Mouse (Mus musculus) intestine, embryonic 14.5 days (tissue): ENCODE measurements around the gene Sec23ip. TPM values are rescaled to one million over a fixed set of nuclear protein-coding genes. Genes with fewer than 3 reads are reported as not detected.
"Not testable (repeated sequence)": the region's sequence is repeated elsewhere in the genome, so short reads cannot be mapped to it uniquely, and the experiment has no call there.

Experiments used
- ATAC-seq: fragments of 200-750 bp; cut with Nextera tagmentation; replicated peaks from 2 replicates; pipeline ENCODE4 v1.8.0; 2017; ENCODE audit warnings: low read depth, moderate number of reproducible peaks, moderate TSS enrichment, moderate library complexity; ENCODE audit not compliant: low FRiP score, low TSS enrichment
- DNase-seq: peaks from one replicate; pipeline ENCODE4 v3.0.0-alpha.2; 2018; ENCODE audit warnings: low spot score
- H3K27ac ChIP-seq: fragments of 300-500 bp; sonication (generic); 2 replicates; pipeline ENCODE4 v1.5.1; 2014; ENCODE audit warnings: low read depth, mild to moderate bottlenecking, control low read depth
- H3K27me3 ChIP-seq: fragments of 300-500 bp; sonication (generic); replicated peaks from 2 replicates; pipeline ENCODE4 v1.6.1; 2014; ENCODE audit warnings: low read length, control low read depth; ENCODE audit not compliant: control insufficient read depth, insufficient read depth
- H3K36me3 ChIP-seq: fragments of 300-500 bp; sonication (generic); 2 replicates; pipeline ENCODE4 v1.6.1; 2014; ENCODE audit warnings: low read length, control low read depth; ENCODE audit not compliant: control insufficient read depth, insufficient read depth
- H3K4me1 ChIP-seq: fragments of 300-500 bp; sonication (generic); replicated peaks from 2 replicates; pipeline ENCODE4 v1.6.1; 2014; ENCODE audit warnings: low read length, control low read depth, mixed read lengths; ENCODE audit not compliant: control insufficient read depth, insufficient read depth
- H3K4me2 ChIP-seq: fragments of 300-500 bp; sonication (generic); 2 replicates; pipeline ENCODE4 v1.6.1; 2014; ENCODE audit warnings: low read length
- H3K4me3 ChIP-seq: fragments of 300-500 bp; sonication (generic); 2 replicates; pipeline ENCODE4 v1.5.1; 2014; ENCODE audit warnings: low read depth, low read length, control low read depth, mixed read lengths
- H3K9ac ChIP-seq: fragments of 300-500 bp; sonication (generic); 2 replicates; pipeline ENCODE4 v1.6.1; 2014; ENCODE audit warnings: mild to moderate bottlenecking, low read length
- H3K9me3 ChIP-seq: fragments of 300-500 bp; sonication (generic); 2 replicates; pipeline ENCODE4 v1.6.1; 2016; ENCODE audit warnings: low read length, control low read depth; ENCODE audit not compliant: control insufficient read depth
- WGBS: fragments of 180-500 bp; shearing (Covaris S2); extraction: QIAGEN DNeasy Blood & Tissue Kit; methylation state at CpG from one replicate; pipeline ENCODE4 v1.1.7; 2014; 5-methylcytosine and 5-hydroxymethylcytosine counted together
- polyA plus RNA-seq: library from polyadenylated mRNA; unstranded; fragments of >200 nt; fragmentation: Nextera tagmentation; extraction: Ambion mirVana; gene quantifications from 2 replicates; pipeline ENCODE4 v1.2.1, GENCODE M21; 2014

Gene Sec23ip
- 34.0 and 35.3 TPM in 2 replicates for polyA plus RNA-seq

GRCm38 (mm10) chr7:128744684-128745485 is at the start of gene Sec23ip:
TSS of gene Sec23ip (plus strand) at chr7:128744943.
- DNase-seq (peak; percentile 96), ATAC-seq (peak; percentile 88)
- Histone ChIP-seq H3K4me2 (peak within 1 kb of the TSS; percentile 80), H3K36me3 (peaks cover 8% of the 10 kb centered on the region), H3K27me3 (no peaks in the 10 kb centered on the region), H3K4me1 (peaks cover 29% of the 10 kb centered on the region), H3K27ac (peak within 1 kb of the TSS; percentile 64; the same call in 1 of the 2 replicates), H3K9me3 (no peaks in the 10 kb centered on the region), H3K4me3 (peak within 1 kb of the TSS; percentile 100), H3K9ac (peak within 1 kb of the TSS; percentile 88)
- WGBS: under 1% methylated on average over 55 of the region's 55 CpGs

- H3K9me3 ChIP-seq, ATAC-seq, H3K4me1 ChIP-seq, H3K4me3 ChIP-seq, H3K4me2 ChIP-seq, H3K9ac ChIP-seq, DNase-seq, H3K27me3 ChIP-seq, H3K27ac ChIP-seq: not testable (repeated sequence)
- peaks cover 90% of the 10 kb centered on the region for H3K36me3 ChIP-seq
- 86% methylated on average over 6 of the region's 6 CpGs for WGBS
Observed at GRCm38 (mm10) chr7:128699959-128700358, 44.8 kb upstream of the Sec23ip start.

GRCm38 (mm10) chr7:128705735-128706134 is 39.0 kb upstream of the Sec23ip start:
- H3K27ac ChIP-seq: no peak overlapping the region
- H3K36me3 ChIP-seq: peaks cover 94% of the 10 kb centered on the region
- 22% methylated on average over 4 of the region's 4 CpGs for WGBS
- no peaks in the 10 kb centered on the region for H3K9me3 ChIP-seq
- ATAC-seq (peak; percentile 70), DNase-seq (peak; percentile 79)
- no peak overlapping the region for H3K4me2 ChIP-seq
- no peak overlapping the region for H3K4me3 ChIP-seq
- no peaks in the 10 kb centered on the region for H3K4me1 ChIP-seq
- H3K27me3 ChIP-seq: no peaks in the 10 kb centered on the region
- no peak overlapping the region for H3K9ac ChIP-seq

- ATAC-seq (no peak), DNase-seq (no peak)
- H3K27ac ChIP-seq: no peak overlapping the region
- H3K27me3 ChIP-seq: no peaks in the 10 kb centered on the region
- H3K9ac ChIP-seq: no peak overlapping the region
- 73% methylated on average over 4 of the region's 4 CpGs for WGBS
- H3K4me2 ChIP-seq: no peak overlapping the region
- H3K9me3 ChIP-seq: no peaks in the 10 kb centered on the region
- H3K4me3 ChIP-seq: no peak overlapping the region
- peaks cover 92% of the 10 kb centered on the region for H3K36me3 ChIP-seq
- no peaks in the 10 kb centered on the region for H3K4me1 ChIP-seq
Observed at GRCm38 (mm10) chr7:128717991-128718390, 26.8 kb upstream of the Sec23ip start.

- ATAC-seq (peak; percentile 71; the same call in 1 of the 2 replicates), DNase-seq (no peak)
- WGBS: 36% methylated on average over 4 of the region's 4 CpGs
- Histone ChIP-seq H3K9me3 (no peaks in the 10 kb centered on the region), H3K4me1 (peaks cover 11% of the 10 kb centered on the region; the same call in 1 of the 2 replicates), H3K36me3 (peaks cover 36% of the 10 kb centered on the region), H3K9ac (no peak overlapping the region), H3K4me3 (no peak overlapping the region), H3K4me2 (no peak overlapping the region), H3K27ac (no peak overlapping the region), H3K27me3 (no peaks in the 10 kb centered on the region)
Observed at GRCm38 (mm10) chr7:128724761-128725160, 20.0 kb upstream of the Sec23ip start.

- peaks cover 32% of the 10 kb centered on the region for H3K36me3 ChIP-seq
- ATAC-seq (0 out of 2 replicates have a peak, but pooled peaks have one; percentile 33), DNase-seq (no peak)
- WGBS: 82% methylated on average over 9 of the region's 9 CpGs
- no peak overlapping the region for H3K27ac ChIP-seq
- no peaks in the 10 kb centered on the region for H3K27me3 ChIP-seq
- H3K4me2 ChIP-seq: no peak overlapping the region
- no peak overlapping the region for H3K4me3 ChIP-seq
- no peaks in the 10 kb centered on the region for H3K9me3 ChIP-seq
- no peak overlapping the region for H3K9ac ChIP-seq
- H3K4me1 ChIP-seq: peaks cover 11% of the 10 kb centered on the region; the same call in 1 of the 2 replicates
Observed at GRCm38 (mm10) chr7:128725189-128725588, 19.6 kb upstream of the Sec23ip start.

GRCm38 (mm10) chr7:128726999-128727398 is 17.7 kb upstream of the Sec23ip start:
- Histone ChIP-seq H3K4me1 (peaks cover 11% of the 10 kb centered on the region; the same call in 1 of the 2 replicates), H3K27ac (no peak overlapping the region), H3K9ac (no peak overlapping the region), H3K36me3 (peaks cover 21% of the 10 kb centered on the region), H3K4me2 (no peak overlapping the region), H3K27me3 (no peaks in the 10 kb centered on the region), H3K9me3 (no peaks in the 10 kb centered on the region), H3K4me3 (no peak overlapping the region)
- WGBS: 72% methylated on average over 10 of the region's 10 CpGs
- DNase-seq: no peak
- ATAC-seq: no peak

GRCm38 (mm10) chr7:128727701-128728100 is 17.0 kb upstream of the Sec23ip start:
- 0 out of 2 replicates have a peak, but pooled peaks have one; percentile 29 for ATAC-seq
- 68% methylated on average over 5 of the region's 5 CpGs for WGBS
- DNase-seq: no peak

More at GRCm38 (mm10) chr7:128727701-128728100, 17.0 kb upstream of the Sec23ip start:
- H3K4me3 ChIP-seq: no peak overlapping the region
- H3K4me1 ChIP-seq: peaks cover 11% of the 10 kb centered on the region; the same call in 1 of the 2 replicates
- H3K9me3 ChIP-seq: no peaks in the 10 kb centered on the region
- peaks cover 14% of the 10 kb centered on the region for H3K36me3 ChIP-seq
- H3K27me3 ChIP-seq: no peaks in the 10 kb centered on the region
- no peak overlapping the region for H3K4me2 ChIP-seq
- H3K9ac ChIP-seq: no peak overlapping the region
- H3K27ac ChIP-seq: no peak overlapping the region
